Mouse (Mus musculus): ENCODE results near the gene 9930111J21Rik1. TPM values are rescaled to one million over a fixed set of nuclear protein-coding genes. Genes with fewer than 3 reads are reported as not detected.
"Not testable (repeated sequence)": the region's sequence is repeated elsewhere in the genome, so short reads cannot be mapped to it uniquely, and the experiment has no call there.

The 9930111J21Rik1 gene
- polyA plus RNA-seq, 1 experiment from 2014 or later = 0.50 TPM

- not testable (repeated sequence) for H3K27me3 ChIP-seq (ENCODE audit: insufficient read depth, low read length); H3K9me3 ChIP-seq (replicated peaks; ENCODE audit: low read length); H3K4me3 ChIP-seq (replicated peaks; ENCODE audit: low read depth, low read length); H3K4me1 ChIP-seq (replicated peaks; ENCODE audit: insufficient read depth, low read length); H3K4me2 ChIP-seq (ENCODE audit: low read length); H3K9ac ChIP-seq (ENCODE audit: low read depth, low read length); H3K36me3 ChIP-seq (ENCODE audit: insufficient read depth, low read length); H3K27ac ChIP-seq; ATAC-seq (replicated peaks; ENCODE audit: low FRiP score, low read depth); DNase-seq (ENCODE audit: low spot score)
- WGBS = 74% methylated on average over 1 of the region's 1 CpGs
Observed at GRCm38 (mm10) chr11:48933422-48933821, 45.8 kb downstream of the 9930111J21Rik1 start.

- WGBS = 66% methylated on average over 1 of the region's 1 CpGs
- peak; percentile 39 for DNase-seq (ENCODE audit: low spot score)
- H3K4me2 ChIP-seq (ENCODE audit: low read length); H3K27ac ChIP-seq; H3K27me3 ChIP-seq (ENCODE audit: insufficient read depth, low read length); H3K9me3 ChIP-seq (replicated peaks; ENCODE audit: low read length); H3K9ac ChIP-seq (ENCODE audit: low read depth, low read length); H3K4me1 ChIP-seq (replicated peaks; ENCODE audit: insufficient read depth, low read length); H3K36me3 ChIP-seq (ENCODE audit: insufficient read depth, low read length); H3K4me3 ChIP-seq (replicated peaks; ENCODE audit: low read depth, low read length): not testable (repeated sequence)
- ATAC-seq (replicated peaks; ENCODE audit: low FRiP score, low read depth) = peak; percentile 21; the same call in 1 of the 2 replicates
Observed at GRCm38 (mm10) chr11:48928068-48928467, 51.1 kb downstream of the 9930111J21Rik1 start.

GRCm38 (mm10) chr11:48926437-48926836 is 52.8 kb downstream of the 9930111J21Rik1 start:
- H3K9me3 ChIP-seq (replicated peaks; ENCODE audit: low read length); H3K4me1 ChIP-seq (replicated peaks; ENCODE audit: insufficient read depth, low read length); H3K4me3 ChIP-seq (replicated peaks; ENCODE audit: low read depth, low read length); ATAC-seq (replicated peaks; ENCODE audit: low FRiP score, low read depth); H3K9ac ChIP-seq (ENCODE audit: low read depth, low read length); H3K4me2 ChIP-seq (ENCODE audit: low read length); DNase-seq (ENCODE audit: low spot score); H3K27me3 ChIP-seq (ENCODE audit: insufficient read depth, low read length); H3K27ac ChIP-seq; H3K36me3 ChIP-seq (ENCODE audit: insufficient read depth, low read length): not testable (repeated sequence)

GRCm38 (mm10) chr11:48923818-48924217 is 55.4 kb downstream of the 9930111J21Rik1 start:
- WGBS = 88% methylated on average over 5 of the region's 5 CpGs
- not testable (repeated sequence) for H3K4me1 ChIP-seq (replicated peaks; ENCODE audit: insufficient read depth, low read length); ATAC-seq (replicated peaks; ENCODE audit: low FRiP score, low read depth); H3K27ac ChIP-seq; H3K27me3 ChIP-seq (ENCODE audit: insufficient read depth, low read length); H3K36me3 ChIP-seq (ENCODE audit: insufficient read depth, low read length); H3K4me2 ChIP-seq (ENCODE audit: low read length); H3K9ac ChIP-seq (ENCODE audit: low read depth, low read length); H3K9me3 ChIP-seq (replicated peaks; ENCODE audit: low read length); DNase-seq (ENCODE audit: low spot score); H3K4me3 ChIP-seq (replicated peaks; ENCODE audit: low read depth, low read length)

GRCm38 (mm10) chr11:48918380-48918779 is 60.8 kb downstream of the 9930111J21Rik1 start:
- no peak overlapping the region for H3K27ac ChIP-seq
- H3K36me3 ChIP-seq (ENCODE audit: insufficient read depth, low read length) = no peaks in the 10 kb centered on the region
- TF ChIP-seq CTCF (IDR thresholded peaks at IDR 0.05; ENCODE audit: low read depth) = no peak
- H3K9ac ChIP-seq (ENCODE audit: low read depth, low read length) = no peak overlapping the region
- H3K9me3 ChIP-seq (replicated peaks; ENCODE audit: low read length) = no peaks in the 10 kb centered on the region
- H3K4me1 ChIP-seq (replicated peaks; ENCODE audit: insufficient read depth, low read length) = no peaks in the 10 kb centered on the region
- WGBS = 66% methylated on average over 3 of the region's 3 CpGs
- H3K27me3 ChIP-seq (ENCODE audit: insufficient read depth, low read length) = no peaks in the 10 kb centered on the region
- H3K4me3 ChIP-seq (replicated peaks; ENCODE audit: low read depth, low read length) = no peak overlapping the region
- H3K4me2 ChIP-seq (ENCODE audit: low read length) = no peak overlapping the region
- DNase-seq (ENCODE audit: low spot score) (no peak), ATAC-seq (replicated peaks; ENCODE audit: low FRiP score, low read depth) (no peak)

- Histone ChIP-seq H3K9me3 (replicated peaks; ENCODE audit: low read length) (no peaks in the 10 kb centered on the region), H3K4me1 (replicated peaks; ENCODE audit: insufficient read depth, low read length) (no peaks in the 10 kb centered on the region), H3K27ac (no peak overlapping the region), H3K27me3 (ENCODE audit: insufficient read depth, low read length) (no peaks in the 10 kb centered on the region), H3K4me2 (ENCODE audit: low read length) (no peak overlapping the region), H3K4me3 (replicated peaks; ENCODE audit: low read depth, low read length) (no peak overlapping the region), H3K36me3 (ENCODE audit: insufficient read depth, low read length) (no peaks in the 10 kb centered on the region), H3K9ac (ENCODE audit: low read depth, low read length) (no peak overlapping the region)
- no peak for TF ChIP-seq CTCF (IDR thresholded peaks at IDR 0.05; ENCODE audit: low read depth)
- WGBS = 92% methylated on average over 1 of the region's 1 CpGs
- ATAC-seq (replicated peaks; ENCODE audit: low FRiP score, low read depth) = no peak
- DNase-seq (ENCODE audit: low spot score) = no peak
Observed at GRCm38 (mm10) chr11:48913611-48914010, 65.6 kb downstream of the 9930111J21Rik1 start.

- DNase-seq (ENCODE audit: low spot score) = no peak
- no peak overlapping the region for H3K4me3 ChIP-seq (replicated peaks; ENCODE audit: low read depth, low read length)
- no peaks in the 10 kb centered on the region for H3K4me1 ChIP-seq (replicated peaks; ENCODE audit: insufficient read depth, low read length)
- H3K9ac ChIP-seq (ENCODE audit: low read depth, low read length) = no peak overlapping the region
- no peaks in the 10 kb centered on the region for H3K36me3 ChIP-seq (ENCODE audit: insufficient read depth, low read length)
- H3K27me3 ChIP-seq (ENCODE audit: insufficient read depth, low read length) = no peaks in the 10 kb centered on the region
- no peak for ATAC-seq (replicated peaks; ENCODE audit: low FRiP score, low read depth)
- no peaks in the 10 kb centered on the region for H3K9me3 ChIP-seq (replicated peaks; ENCODE audit: low read length)
- H3K4me2 ChIP-seq (ENCODE audit: low read length) = no peak overlapping the region
- no peak overlapping the region for H3K27ac ChIP-seq
- 71% methylated on average over 1 of the region's 1 CpGs for WGBS
- TF ChIP-seq CTCF (IDR thresholded peaks at IDR 0.05; ENCODE audit: low read depth) = no peak
Observed at GRCm38 (mm10) chr11:48908459-48908858, 70.7 kb downstream of the 9930111J21Rik1 start.

All from kidney, postnatal 0 days (tissue).